Mouse (Mus musculus) spleen, embryonic (tissue): ENCODE measurements around the gene Serpinb7.

Experiments
- CTCF ChIA-PET: fragments of 350-600 bp; sonication (Branson Sonifier 250); formaldehyde crosslinking; loops from one replicate; lab custom pipeline; 2022; lab: Charles Lee

Gene Serpinb7

DNA sequence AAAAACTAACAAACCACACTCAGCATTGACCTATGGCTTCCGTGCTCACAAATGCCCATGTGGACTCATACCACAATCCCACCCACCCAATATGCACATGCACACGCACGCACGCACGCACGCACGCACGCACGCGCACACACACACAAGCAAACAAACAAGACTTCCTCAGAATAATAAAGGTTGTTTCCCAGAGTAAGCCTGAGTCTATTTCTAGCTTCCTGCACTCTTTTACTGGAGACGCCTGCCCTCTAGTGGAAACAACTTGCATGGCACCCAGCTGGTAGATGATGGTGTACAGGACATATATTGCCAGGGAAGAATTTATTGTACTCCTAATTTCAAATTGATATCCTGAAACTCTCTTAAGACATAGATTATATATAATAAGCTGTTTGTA lies 82.0 kb downstream of the Serpinb7 start:
- CTCF ChIA-PET = interaction anchor here (1.0 to 1.1 kb wide), 2 partner anchors 99 to 238 kb away, joined by 3 to 6 read pairs; no protein-coding TSS in a partner anchor

GRCm38 (mm10) chr1:107489577-107489976 lies 90.1 kb downstream of the Serpinb7 start:
- CTCF ChIA-PET = no interaction called here

DNA sequence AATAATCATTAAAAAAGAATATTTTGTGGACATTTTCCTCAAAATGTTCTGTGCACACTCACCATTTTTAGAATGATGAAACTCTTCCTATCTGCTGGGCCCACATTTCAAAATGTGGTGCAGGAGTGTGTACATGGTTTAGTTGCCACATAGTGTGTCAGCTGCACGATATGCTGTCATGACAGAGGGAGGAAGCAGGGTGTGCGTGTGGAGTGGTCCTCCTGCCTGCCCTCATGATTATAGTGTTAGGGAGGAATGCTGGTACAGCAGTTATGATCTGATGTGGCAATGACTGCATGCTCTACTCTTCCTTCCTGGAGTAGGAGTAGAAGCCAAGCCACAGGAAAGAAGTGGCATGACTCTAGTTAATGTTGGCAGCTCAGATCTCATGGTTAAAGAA lies 97.3 kb downstream of the Serpinb7 start:
- CTCF ChIA-PET = no interaction called here

- CTCF ChIA-PET = no interaction called here
These were observed 102.6 kb downstream of the Serpinb7 start for GRCm38 (mm10) chr1:107502025-107502424.
